Mouse (Mus musculus): ENCODE results near the gene Slc33a1.

Gene Slc33a1

GRCm38 (mm10) chr3:63898581-63899308 is 65.8 kb downstream of the Slc33a1 start:
- peak; percentile 55 to 72 for DNase-seq (ENCODE audit: low spot score in 2 of 2)

- DNase-seq (ENCODE audit: low spot score in 2 of 2) = no peak
Observed at GRCm38 (mm10) chr3:63897177-63897576, 67.4 kb downstream of the Slc33a1 start.

GRCm38 (mm10) chr3:63896303-63896702 is 68.3 kb downstream of the Slc33a1 start:
- DNase-seq (ENCODE audit: low spot score in 2 of 2) = no peak

GRCm38 (mm10) chr3:63895786-63896185 is 68.8 kb downstream of the Slc33a1 start:
- DNase-seq (ENCODE audit: low spot score in 2 of 2) = no peak

GRCm38 (mm10) chr3:63893677-63894076 is 70.9 kb downstream of the Slc33a1 start:
- DNase-seq (ENCODE audit: low spot score in 2 of 2) = no peak

- no peak for DNase-seq (ENCODE audit: low spot score in 2 of 2)
Observed at GRCm38 (mm10) chr3:63892154-63892553, 72.4 kb downstream of the Slc33a1 start.
